Mouse (Mus musculus) ES-CJ7 (cell line): ENCODE measurements around the gene Crnkl1.

Source experiments
- DNase-seq: peaks from one replicate; pipeline ENCODE4 v3.0.0; 2011; ENCODE audit warnings: low read depth, low spot score

The Crnkl1 gene

DNA sequence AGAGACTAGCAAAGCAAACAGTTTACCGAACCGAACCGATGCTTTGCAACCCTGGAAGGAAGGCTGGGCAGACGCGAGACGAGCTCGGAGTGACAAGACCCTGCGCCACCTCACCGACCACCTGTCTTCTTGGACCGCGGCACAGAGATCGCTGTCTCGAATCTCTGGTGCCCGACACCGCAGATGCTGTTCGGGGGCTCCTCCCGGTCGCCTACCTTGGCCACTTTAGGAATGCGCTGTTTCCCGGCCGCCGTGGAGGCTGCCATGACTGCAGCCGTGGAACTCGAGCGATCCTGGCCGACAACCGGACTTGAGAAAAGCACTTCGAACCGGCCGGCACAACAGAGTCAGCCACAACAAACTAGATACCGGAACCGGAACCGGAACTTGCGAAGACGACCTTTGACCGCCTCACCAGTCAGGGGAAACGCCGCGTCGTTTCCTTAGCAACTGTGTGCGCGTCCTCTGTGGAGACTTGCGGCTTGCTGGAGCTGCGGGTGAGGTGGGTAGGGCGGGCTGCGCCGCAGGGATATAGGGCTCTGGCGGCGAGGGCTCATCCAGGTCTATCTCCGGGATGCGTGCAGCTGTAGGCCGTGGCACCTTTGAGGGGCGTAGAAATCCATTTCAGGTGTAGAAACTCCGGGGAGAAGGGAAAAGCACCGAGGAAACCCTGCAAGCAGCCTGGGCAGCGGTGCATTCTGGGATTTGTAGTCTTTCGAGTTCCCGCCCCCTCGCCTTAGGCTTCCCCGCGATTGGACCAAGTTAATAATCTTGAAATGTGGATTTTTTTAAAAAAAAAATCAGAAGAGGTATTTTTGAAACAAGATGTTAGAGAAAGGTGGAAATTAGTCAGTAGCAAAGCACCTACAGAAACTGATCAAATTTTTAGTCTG is at the start of gene Crnkl1, which contains the start of gene Cfap61:
Crnkl1 (minus strand) TSS at position 676 of the 893 bp plus-strand sequence.
Cfap61 (plus strand) TSS at position 446 of the 893 bp plus-strand sequence.
- DNase-seq = peak; percentile 94

DNA sequence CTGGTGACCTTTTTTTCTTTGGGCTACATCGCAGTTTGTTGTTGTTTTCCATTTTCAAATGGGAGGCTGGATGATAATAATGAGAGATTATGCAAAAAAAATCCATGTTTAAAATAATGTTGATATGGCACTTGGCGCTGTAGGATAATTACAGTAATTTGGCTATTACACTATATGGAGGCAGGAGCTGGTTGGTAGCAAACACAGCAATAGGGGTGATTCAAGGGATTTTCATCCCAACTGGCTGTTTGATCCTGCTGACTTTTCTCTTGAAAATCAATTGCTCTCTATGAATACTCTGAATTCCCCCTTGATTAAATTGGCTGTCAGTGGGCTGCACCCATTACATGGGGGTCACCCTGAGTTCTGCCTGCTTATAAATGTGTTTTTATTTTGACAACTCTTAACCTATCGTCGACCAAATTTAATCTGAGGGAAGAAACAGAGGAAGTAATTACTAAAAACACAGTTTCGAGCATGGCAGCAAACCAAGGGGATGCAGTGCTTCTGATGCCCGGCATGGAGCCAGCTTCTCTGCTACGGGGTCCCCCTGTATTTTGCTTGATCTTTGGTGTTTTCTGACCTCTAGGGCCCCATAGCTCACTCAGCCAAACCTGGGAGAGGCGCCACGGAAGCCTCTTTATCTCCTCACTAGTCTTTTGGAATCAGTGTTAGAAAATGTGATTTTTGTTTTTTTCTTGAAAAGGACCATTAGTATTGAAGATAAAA is 47.7 kb upstream of the Crnkl1 start:
- DNase-seq = no peak

DNA sequence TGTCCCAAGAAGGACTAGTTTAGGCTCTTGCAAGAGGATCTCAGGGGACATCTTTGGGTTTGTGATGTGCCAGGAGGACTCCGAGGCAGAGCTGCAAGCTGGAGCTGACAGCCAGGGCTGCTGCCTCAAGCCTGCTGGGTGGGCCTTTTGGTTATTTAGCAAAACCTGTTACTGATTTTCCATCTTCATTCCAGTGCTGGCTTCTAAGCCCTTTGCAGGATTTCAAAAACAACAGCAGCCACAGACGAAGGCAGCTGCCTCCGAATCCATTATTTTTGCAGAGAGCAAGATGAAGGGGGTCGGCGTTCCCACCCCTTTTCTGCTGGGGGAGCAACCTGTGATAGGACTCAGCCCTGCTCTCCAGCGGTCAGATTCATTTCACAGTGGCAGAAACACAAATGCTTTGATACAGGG is 46.9 kb upstream of the Crnkl1 start:
- DNase-seq = no peak

- no peak for DNase-seq
Observed at GRCm38 (mm10) chr2:145980881-145981280, 46.1 kb upstream of the Crnkl1 start.

DNA sequence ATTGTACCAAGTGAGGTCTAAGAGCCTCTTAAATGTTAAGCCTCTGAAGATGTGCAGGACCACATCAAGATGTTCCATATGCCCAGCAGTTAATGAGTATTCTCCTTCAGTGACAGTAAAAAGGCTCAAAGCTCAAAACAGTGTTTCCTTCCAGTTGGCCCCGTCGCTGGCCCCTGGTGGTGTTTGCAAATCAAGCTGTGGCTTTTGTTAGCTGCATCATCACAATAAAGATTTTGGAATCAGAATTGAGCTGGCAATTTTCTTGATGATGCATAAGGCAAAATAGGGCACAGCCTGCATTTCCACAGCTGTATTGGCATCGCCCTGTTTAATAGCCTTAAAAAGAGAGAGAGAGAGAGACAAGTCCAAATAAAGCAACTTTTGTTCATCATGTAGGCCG is 44.8 kb upstream of the Crnkl1 start:
- DNase-seq = no peak

- no peak for DNase-seq
Observed at GRCm38 (mm10) chr2:145972571-145972970, 37.8 kb upstream of the Crnkl1 start.

GRCm38 (mm10) chr2:145971237-145972010 is 36.6 kb upstream of the Crnkl1 start:
- DNase-seq = no peak

DNA sequence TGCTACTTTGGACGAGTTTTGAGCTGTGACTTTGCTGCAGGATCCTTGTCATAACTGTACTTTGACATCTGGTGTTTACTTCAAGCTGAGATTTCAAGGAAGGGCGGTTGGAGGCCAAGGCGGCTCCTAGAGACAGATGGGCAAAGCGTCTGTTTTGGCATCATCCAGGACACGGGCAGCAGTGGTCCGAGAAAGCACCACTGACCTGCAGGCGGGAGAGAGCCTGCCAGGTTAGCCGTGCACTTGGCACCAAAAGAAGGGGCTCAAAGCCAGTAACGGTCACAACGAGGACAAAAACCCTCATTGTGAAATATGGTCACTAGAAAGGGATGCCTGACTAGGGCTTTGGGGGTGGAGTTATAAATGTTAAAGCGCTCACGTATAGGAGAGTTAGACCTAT is 35.9 kb upstream of the Crnkl1 start:
- no peak for DNase-seq

- DNase-seq = no peak
Observed at GRCm38 (mm10) chr2:145961861-145962260, 27.0 kb upstream of the Crnkl1 start.

- no peak for DNase-seq
Observed at GRCm38 (mm10) chr2:145958551-145958950, 23.7 kb upstream of the Crnkl1 start.

DNA sequence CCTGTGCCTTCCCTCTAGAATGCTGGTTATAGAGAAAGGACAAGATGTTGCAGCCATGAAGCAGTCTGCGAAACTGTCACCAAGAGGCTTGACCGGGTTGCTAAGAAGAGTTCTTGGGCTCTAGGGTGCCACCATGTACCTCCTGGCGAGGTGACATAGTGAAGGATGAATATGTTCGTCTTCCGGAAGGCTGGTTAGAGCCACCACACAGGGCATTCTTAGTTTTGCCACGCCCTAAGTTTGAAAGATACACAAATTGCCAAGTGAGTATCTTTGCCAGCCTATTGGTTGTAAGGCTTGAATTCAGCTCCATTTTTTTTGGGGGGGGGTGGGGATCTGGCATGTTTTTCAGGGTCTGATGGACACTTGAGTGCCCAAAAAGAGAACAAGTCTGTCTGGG is 23.3 kb upstream of the Crnkl1 start:
- DNase-seq = no peak

DNA sequence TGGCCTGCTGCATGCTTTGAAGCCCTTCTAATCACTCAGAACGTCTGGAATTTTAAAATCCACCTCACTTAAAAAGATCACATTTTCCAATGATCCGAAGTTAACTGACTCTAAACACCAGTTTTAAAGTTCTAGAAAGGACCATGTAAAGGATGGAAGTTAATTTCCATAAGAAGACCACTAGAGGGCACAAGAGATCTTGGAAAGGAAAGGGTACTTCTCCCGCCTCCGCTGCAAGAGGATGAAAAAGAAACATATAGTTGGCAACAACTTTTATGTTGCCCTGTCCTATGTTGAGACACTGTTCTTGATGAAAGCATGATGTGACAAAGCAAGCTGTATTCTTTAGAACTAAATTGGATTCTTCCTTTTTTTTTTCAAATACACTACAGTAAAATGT is 22.6 kb upstream of the Crnkl1 start:
- peak; percentile 20 for DNase-seq

DNA sequence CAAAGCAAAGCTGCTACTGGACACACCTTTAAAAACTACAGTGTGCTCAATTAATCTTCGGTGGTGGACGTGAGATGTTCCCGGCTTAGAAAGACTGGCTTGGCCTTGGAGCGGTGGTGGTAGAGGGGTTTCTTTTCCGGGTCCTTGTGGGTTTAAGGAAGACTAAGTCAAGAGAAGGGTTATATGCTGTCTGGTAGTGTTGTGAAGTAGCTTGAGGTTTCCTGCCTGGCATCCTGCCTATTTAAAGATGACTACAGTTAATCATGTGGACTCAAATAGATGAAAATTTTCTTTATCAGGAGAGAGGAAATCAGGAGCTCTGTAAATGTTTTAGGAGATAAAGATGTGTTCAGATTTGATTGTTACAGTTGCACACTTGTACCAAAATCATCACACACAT is 21.5 kb upstream of the Crnkl1 start:
- DNase-seq = no peak

DNA sequence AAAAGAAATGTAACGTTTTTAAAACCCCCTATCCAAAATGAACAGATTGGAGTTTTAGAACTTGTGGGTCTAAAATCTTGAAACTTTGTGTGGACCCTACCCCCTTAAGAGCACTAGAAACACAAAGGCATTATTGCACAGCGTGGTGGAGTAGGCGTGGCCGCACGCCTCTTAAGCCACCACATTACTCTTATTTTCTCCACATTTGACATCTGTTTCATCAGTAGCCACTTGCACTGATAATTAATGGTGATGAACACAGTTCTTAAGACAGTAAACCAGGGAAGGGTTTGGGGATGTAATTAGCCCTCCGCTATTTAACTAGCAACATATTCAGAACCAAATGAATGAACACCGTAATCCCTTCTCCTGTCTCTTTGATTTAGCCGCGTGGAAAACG is 21.0 kb upstream of the Crnkl1 start:
- DNase-seq = no peak

DNA sequence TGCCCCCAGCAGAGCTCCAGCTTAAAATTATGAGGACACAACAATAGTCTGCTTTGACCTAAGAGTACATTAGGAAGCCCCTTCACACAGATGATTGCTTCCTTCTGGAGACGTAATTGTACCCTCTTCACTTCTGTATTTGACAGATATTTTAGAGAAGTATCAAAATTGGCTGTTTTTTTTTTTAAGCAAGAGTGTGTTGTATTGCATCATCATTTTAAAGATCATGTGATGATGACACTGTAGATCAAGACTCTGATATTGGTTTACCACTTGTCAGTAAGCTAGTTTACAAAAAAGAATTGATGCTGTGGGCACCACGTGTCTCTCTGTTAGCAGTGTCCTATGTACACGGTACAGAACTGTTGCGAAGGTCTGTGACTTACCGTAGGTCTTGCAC is 17.9 kb upstream of the Crnkl1 start:
- DNase-seq = no peak

- no peak for DNase-seq
Observed at GRCm38 (mm10) chr2:145950239-145950638, 15.4 kb upstream of the Crnkl1 start.

DNA sequence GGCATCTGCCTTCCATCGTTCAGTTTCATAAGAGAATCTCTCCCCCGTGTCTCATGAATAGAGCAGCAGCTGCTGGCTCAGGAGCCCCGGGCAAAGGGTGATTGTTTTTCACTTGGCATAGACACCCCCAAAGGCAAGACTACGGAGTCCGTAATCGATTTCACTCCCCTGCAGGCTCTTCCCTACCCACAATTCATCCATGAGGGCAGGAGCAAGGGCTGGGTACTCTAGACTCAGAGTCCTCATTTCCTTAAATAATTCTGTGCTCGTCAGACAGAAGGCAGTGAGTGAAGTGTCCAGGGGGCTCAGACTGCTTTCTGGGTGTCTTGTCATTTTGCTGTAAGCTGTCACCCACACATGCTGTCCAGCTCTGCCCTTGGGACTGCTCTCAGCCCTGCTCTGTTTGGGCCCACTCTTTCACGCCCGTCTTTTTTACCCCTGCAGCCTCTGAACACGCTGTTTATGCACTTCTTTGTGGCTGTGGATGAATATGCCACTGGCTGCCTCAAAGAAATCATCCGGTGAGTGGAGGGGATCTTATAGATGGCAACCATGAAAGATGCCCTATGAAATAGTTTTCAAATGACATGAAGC is 14.8 kb upstream of the Crnkl1 start:
- DNase-seq = no peak

DNA sequence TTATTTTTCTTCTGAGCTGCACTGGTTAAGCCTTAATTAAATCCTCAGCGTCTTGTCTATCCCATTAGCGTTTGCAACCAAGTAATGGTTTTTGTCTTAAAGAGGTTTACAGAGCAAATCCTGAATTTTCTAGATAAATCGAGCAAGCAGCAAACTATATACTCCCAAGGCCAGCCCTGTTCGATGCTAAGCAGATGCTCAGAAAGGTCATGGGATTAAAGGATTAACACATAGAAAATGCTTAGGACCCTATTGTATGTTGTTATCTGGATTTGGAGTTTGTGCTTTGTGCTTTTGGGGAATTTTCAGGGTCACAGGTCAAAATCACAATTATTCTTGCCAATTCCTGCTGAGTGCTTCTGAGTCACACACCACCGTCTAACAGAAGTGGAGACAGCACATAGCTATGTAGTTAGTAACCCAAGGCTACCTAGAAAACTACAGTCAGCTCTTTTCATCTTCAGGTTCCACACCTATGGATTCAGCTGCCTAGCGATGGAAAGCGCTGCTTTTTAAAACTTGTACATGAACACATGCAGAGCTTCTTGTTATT is 13.7 kb upstream of the Crnkl1 start:
- no peak for DNase-seq

GRCm38 (mm10) chr2:145944286-145944685 is 9.5 kb upstream of the Crnkl1 start:
- DNase-seq = no peak

GRCm38 (mm10) chr2:145941403-145941802 is 6.6 kb upstream of the Crnkl1 start:
- DNase-seq = peak; percentile 17

DNA sequence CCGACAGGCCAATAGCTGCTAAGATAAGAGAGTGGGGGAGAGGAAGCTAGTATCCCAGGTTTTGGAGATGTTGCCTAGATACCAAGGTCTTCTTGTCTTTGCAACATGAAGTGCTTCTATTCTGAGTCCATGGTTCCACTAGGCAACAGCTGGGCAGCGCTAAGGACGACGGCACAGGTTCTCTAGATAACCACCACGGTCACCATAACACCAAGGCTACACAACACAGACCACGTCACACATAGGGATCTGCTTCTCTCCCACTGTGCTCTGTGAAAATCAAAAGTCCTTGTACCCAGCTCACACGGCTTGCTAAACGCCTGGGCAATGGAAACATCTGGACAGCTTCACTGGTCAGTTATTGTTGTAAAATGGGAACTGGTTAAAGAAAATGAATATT is 2.2 kb upstream of the Crnkl1 start:
- DNase-seq = no peak
